Mouse (Mus musculus) kidney, adult 8-10 months (tissue): ENCODE results near the gene Tmub1.

Experiments
- DNase-seq, 2 experiments: peaks; one replicate each; pipeline ENCODE4 v3.0.0; 2022

The Tmub1 gene

GRCm38 (mm10) chr5:24447624-24448298, at the start of gene Tmub1:
Gene Tmub1 (minus strand): TSS chr5:24447854.
- DNase-seq = peak; percentile 87 to 93

- DNase-seq = no peak
Measured at GRCm38 (mm10) chr5:24496756-24497155, 49.1 kb upstream of the Tmub1 start.

- DNase-seq = no peak
Measured at GRCm38 (mm10) chr5:24495019-24495418, 47.4 kb upstream of the Tmub1 start.

- no peak for DNase-seq
Measured at GRCm38 (mm10) chr5:24492546-24493285, 45.1 kb upstream of the Tmub1 start.

- no peak for DNase-seq
Measured at GRCm38 (mm10) chr5:24490413-24490920, 42.8 kb upstream of the Tmub1 start.

GRCm38 (mm10) chr5:24486738-24487137, 39.1 kb upstream of the Tmub1 start:
- DNase-seq = no peak

- peak; percentile 84 to 90 for DNase-seq
Measured at GRCm38 (mm10) chr5:24486097-24486496, 38.4 kb upstream of the Tmub1 start.

- DNase-seq = no peak
Measured at GRCm38 (mm10) chr5:24484963-24485362, 37.3 kb upstream of the Tmub1 start.

- peak; percentile 81 to 87 for DNase-seq
Measured at GRCm38 (mm10) chr5:24483326-24483725, 35.7 kb upstream of the Tmub1 start.

GRCm38 (mm10) chr5:24482247-24483079, 34.8 kb upstream of the Tmub1 start:
- DNase-seq = peak; percentile 85 to 86

- DNase-seq = peak; percentile 72 to 87
Measured at GRCm38 (mm10) chr5:24481647-24482046, 34.0 kb upstream of the Tmub1 start.

GRCm38 (mm10) chr5:24477909-24478308, 30.3 kb upstream of the Tmub1 start:
- no peak for DNase-seq

- peak; percentile 54 to 72 for DNase-seq
Measured at GRCm38 (mm10) chr5:24475476-24476241, 28.0 kb upstream of the Tmub1 start.

- DNase-seq = peak in 1 of 2 experiments; percentile 26
Measured at GRCm38 (mm10) chr5:24474723-24475261, 27.1 kb upstream of the Tmub1 start.

GRCm38 (mm10) chr5:24474025-24474722, 26.5 kb upstream of the Tmub1 start:
- DNase-seq = no peak

- peak in 1 of 2 experiments; percentile 15 for DNase-seq
Measured at GRCm38 (mm10) chr5:24472884-24473619, 25.4 kb upstream of the Tmub1 start.

- DNase-seq = peak; percentile 68 to 83
Measured at GRCm38 (mm10) chr5:24470600-24470999, 22.9 kb upstream of the Tmub1 start.

- no peak for DNase-seq
Measured at GRCm38 (mm10) chr5:24466762-24467161, 19.1 kb upstream of the Tmub1 start.

GRCm38 (mm10) chr5:24455613-24456012, 8.0 kb upstream of the Tmub1 start:
- no peak for DNase-seq

GRCm38 (mm10) chr5:24455076-24455475, 7.4 kb upstream of the Tmub1 start:
- DNase-seq = no peak

- no peak for DNase-seq
Measured at GRCm38 (mm10) chr5:24453985-24454303, 6.3 kb upstream of the Tmub1 start.
